Mouse (Mus musculus): ENCODE data around the gene Ugt1a9. TPM values are rescaled to one million over a fixed set of nuclear protein-coding genes. Genes with fewer than 3 reads are reported as not detected.

The Ugt1a9 gene
- total and polyA plus RNA-seq, 3 experiments = not detected

DNA sequence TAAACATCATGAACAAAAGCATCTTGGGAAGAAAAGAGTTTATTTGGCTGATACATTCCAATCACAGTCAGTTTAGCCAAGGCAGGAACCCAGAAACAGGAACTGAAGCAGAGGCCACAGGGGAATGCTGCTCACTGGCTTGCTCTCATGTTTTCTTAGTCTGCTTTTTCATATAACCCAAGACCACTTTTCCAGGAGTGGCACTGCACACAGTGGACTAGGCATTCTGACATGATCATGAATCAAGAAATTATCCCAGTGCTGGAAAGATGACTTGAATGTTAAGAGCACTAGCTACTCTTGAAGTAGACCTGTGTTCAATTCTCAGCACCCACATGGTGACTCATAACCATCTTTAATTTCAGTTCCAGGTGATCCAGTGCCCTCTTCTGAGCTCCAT lies 155.1 kb downstream of the Ugt1a9 start:
- H3K36me3 ChIP-seq (replicated peaks in 1 of 2; ENCODE audit: control insufficient read depth in 1 of 2, insufficient read depth in 1 of 2, low read length in 1 of 2) = no peaks in the 10 kb centered on the region
- H3K4me1 ChIP-seq (ENCODE audit: control insufficient read depth in 1 of 2, insufficient read depth in 2 of 2) = 0 out of 4 replicates have a peak, but pooled peaks cover 0 to 3% of the 10 kb centered on the region in 2 experiments
- H3K27me3 ChIP-seq (replicated peaks) = no peaks in the 10 kb centered on the region
- H3K27ac ChIP-seq (ENCODE audit: insufficient read depth, low read depth) = no peak overlapping the region
- dilution Hi-C loops (cut with MboI; ENCODE audit: extremely low pct_ligation_motif_present, extremely low pct_unique_long_range_greater_than_20kb, low sequenced_read_pairs) = no loop called here
- in situ Hi-C loops (cut with MboI; ENCODE audit: low pct_ligation_motif_present, low pct_unique_long_range_greater_than_20kb, low sequenced_read_pairs) = no loop called here
- no peak overlapping the region for H3K4me3 ChIP-seq (replicated peaks in 1 of 3; ENCODE audit: low read depth in 2 of 3, low read length in 2 of 3, poor library complexity in 1 of 3)
- DNase-seq (ENCODE audit: extremely low read depth) = no peak
- H3K9me3 ChIP-seq (replicated peaks; ENCODE audit: low read length) = peaks cover 57% of the 10 kb centered on the region
- H3K79me2 ChIP-seq (replicated peaks; ENCODE audit: control insufficient read depth, extremely low read depth, insufficient read depth, poor library complexity, severe bottlenecking) = no peaks in the 10 kb centered on the region
- no peak overlapping the region for H3K9ac ChIP-seq (ENCODE audit: insufficient read depth, low read depth)
- no peak overlapping the region for H3K4me2 ChIP-seq (ENCODE audit: insufficient read depth, low read depth, poor library complexity, severe bottlenecking)
- TF ChIP-seq POLR2AphosphoS2 (IDR thresholded peaks at IDR 0.05; ENCODE audit: low read depth, low read length) (no peak), KAT2A (IDR thresholded peaks at IDR 0.05; ENCODE audit: insufficient replicate concordance, low read length) (0 out of 2 replicates have a peak, but pooled peaks have one; percentile 24), JUN (IDR thresholded peaks at IDR 0.05; ENCODE audit: insufficient read depth, low read depth, low read length) (no peak), ZC3H11A (IDR thresholded peaks at IDR 0.05; ENCODE audit: low read depth, low read length) (no peak), MEF2A (IDR thresholded peaks at IDR 0.05; ENCODE audit: borderline replicate concordance, low read depth, low read length) (no peak), ELF1 (IDR thresholded peaks at IDR 0.05; ENCODE audit: low read depth, low read length) (no peak), TCF12 (IDR thresholded peaks at IDR 0.05; ENCODE audit: low read depth, low read length) (no peak)

GRCm38 (mm10) chr1:88226670-88227379 lies 156.2 kb downstream of the Ugt1a9 start, which contains the start of gene Mroh2a:
Gene Mroh2a, plus strand, starts transcription at chr1:88226986.
- H3K9ac ChIP-seq (ENCODE audit: insufficient read depth, low read depth) = no peak within 1 kb of the TSS
- H3K9me3 ChIP-seq (replicated peaks; ENCODE audit: low read length) = peaks cover 58% of the 10 kb centered on the region
- dilution Hi-C loops (cut with MboI; ENCODE audit: extremely low pct_ligation_motif_present, extremely low pct_unique_long_range_greater_than_20kb, low sequenced_read_pairs) (no loop called here), in situ Hi-C loops (cut with MboI; ENCODE audit: low pct_ligation_motif_present, low pct_unique_long_range_greater_than_20kb, low sequenced_read_pairs) (no loop called here)
- no peak within 1 kb of the TSS for H3K4me2 ChIP-seq (ENCODE audit: insufficient read depth, low read depth, poor library complexity, severe bottlenecking)
- H3K36me3 ChIP-seq (replicated peaks in 1 of 2; ENCODE audit: control insufficient read depth in 1 of 2, insufficient read depth in 1 of 2, low read length in 1 of 2) = no peaks in the 10 kb centered on the region
- no peaks in the 10 kb centered on the region for H3K27me3 ChIP-seq (replicated peaks)
- no peaks in the 10 kb centered on the region for H3K79me2 ChIP-seq (replicated peaks; ENCODE audit: control insufficient read depth, extremely low read depth, insufficient read depth, poor library complexity, severe bottlenecking)
- H3K4me1 ChIP-seq (ENCODE audit: control insufficient read depth in 1 of 2, insufficient read depth in 2 of 2) = 0 out of 4 replicates have a peak, but pooled peaks cover 0 to 3% of the 10 kb centered on the region in 2 experiments
- H3K4me3 ChIP-seq (replicated peaks in 1 of 3; ENCODE audit: low read depth in 2 of 3, low read length in 2 of 3, poor library complexity in 1 of 3) = no peak within 1 kb of the TSS
- TF ChIP-seq E2F4 (IDR thresholded peaks at IDR 0.05; ENCODE audit: insufficient replicate concordance, low read depth, low read length) (no peak), RAD21 (IDR thresholded peaks at IDR 0.05; ENCODE audit: low read depth, low read length) (no peak), USF2 (conservative IDR thresholded peaks at IDR 0.05; ENCODE audit: low read depth, low read length) (no peak), IRF4 (IDR thresholded peaks at IDR 0.05; ENCODE audit: low read depth, low read length) (no peak), GABPA (IDR thresholded peaks at IDR 0.05; ENCODE audit: insufficient replicate concordance, low read depth, low read length) (no peak), MAZ (IDR thresholded peaks at IDR 0.05; ENCODE audit: low read depth, low read length) (no peak), BHLHE40 (IDR thresholded peaks at IDR 0.05; ENCODE audit: low read depth, low read length) (no peak), EP300 (IDR thresholded peaks at IDR 0.05; ENCODE audit: low read length) (no peak), TCF12 (IDR thresholded peaks at IDR 0.05; ENCODE audit: low read depth, low read length) (no peak), RCOR1 (conservative IDR thresholded peaks at IDR 0.05; ENCODE audit: low read depth, low read length) (no peak), NRF1 (IDR thresholded peaks at IDR 0.05; ENCODE audit: low read depth, low read length) (no peak), CHD2 (IDR thresholded peaks at IDR 0.05; ENCODE audit: low read length) (no peak), CTCF (conservative IDR thresholded peaks at IDR 0.05 in 1 of 2, IDR thresholded peaks at IDR 0.05 in 1 of 2; ENCODE audit: low read depth in 2 of 2, low read length in 2 of 2) (no peak), ZKSCAN1 (IDR thresholded peaks at IDR 0.05; ENCODE audit: borderline replicate concordance, low read depth, low read length) (no peak), HCFC1 (IDR thresholded peaks at IDR 0.05; ENCODE audit: low read depth, low read length) (no peak), MXI1 (IDR thresholded peaks at IDR 0.05; ENCODE audit: low read depth, low read length) (no peak)
- H3K27ac ChIP-seq (ENCODE audit: insufficient read depth, low read depth) = no peak within 1 kb of the TSS
- DNase-seq (ENCODE audit: extremely low read depth) = no peak

Data from CH12.LX (cell line).